Mouse (Mus musculus): ENCODE measurements around the gene Igf2r.

The Igf2r gene

GRCm38 (mm10) chr17:12721118-12721886, 48.2 kb downstream of the Igf2r start:
- DNase-seq (ENCODE audit: low spot score in 2 of 2), result no peak

GRCm38 (mm10) chr17:12718251-12718650, 51.2 kb downstream of the Igf2r start:
- no peak for DNase-seq (ENCODE audit: low spot score in 2 of 2)

DNA sequence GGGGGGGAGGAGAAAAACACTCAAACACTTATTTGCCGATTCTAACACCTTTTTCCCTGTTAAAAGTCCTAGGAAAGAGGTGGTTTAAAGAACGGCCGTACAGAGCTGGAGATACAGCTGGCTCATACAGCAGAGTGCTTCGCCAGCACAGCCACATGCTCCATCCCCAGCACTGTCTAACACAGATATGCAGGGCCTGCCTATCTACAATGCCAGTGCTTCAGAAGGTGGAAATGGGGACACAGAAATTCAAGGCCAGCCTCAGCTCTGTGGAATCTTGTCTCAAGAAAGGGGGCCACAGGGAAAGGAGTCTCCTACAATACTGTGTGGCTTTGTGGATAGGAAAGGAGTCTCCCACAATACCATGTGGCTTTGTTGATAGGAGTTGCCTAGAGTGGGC, 52.0 kb downstream of the Igf2r start:
- no peak for DNase-seq (ENCODE audit: low spot score in 2 of 2)

GRCm38 (mm10) chr17:12715032-12715431, 54.4 kb downstream of the Igf2r start:
- no peak for DNase-seq (ENCODE audit: low spot score in 2 of 2)

GRCm38 (mm10) chr17:12714080-12714561, 55.3 kb downstream of the Igf2r start:
- no peak for DNase-seq (ENCODE audit: low spot score in 2 of 2)

DNA sequence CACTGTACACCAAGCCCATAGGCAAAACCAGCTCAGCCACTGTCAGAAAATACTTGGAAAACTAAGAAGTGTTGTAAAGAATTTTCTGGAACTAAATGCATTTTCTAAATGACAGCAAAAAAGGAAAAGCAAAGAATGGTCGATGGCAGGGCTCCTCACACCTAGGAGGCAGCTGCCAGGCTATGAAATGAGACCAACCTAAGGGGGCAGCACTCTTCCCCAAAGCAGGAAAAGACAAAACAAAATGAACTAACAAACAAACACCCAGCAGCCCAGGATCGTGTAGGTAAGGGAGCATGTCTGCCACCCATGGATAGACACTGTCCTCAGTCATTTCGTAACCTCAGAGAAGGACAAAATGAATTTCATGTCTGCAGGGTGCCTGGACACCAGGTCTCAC, 56.5 kb downstream of the Igf2r start:
- DNase-seq (ENCODE audit: low spot score in 2 of 2), result no peak

DNA sequence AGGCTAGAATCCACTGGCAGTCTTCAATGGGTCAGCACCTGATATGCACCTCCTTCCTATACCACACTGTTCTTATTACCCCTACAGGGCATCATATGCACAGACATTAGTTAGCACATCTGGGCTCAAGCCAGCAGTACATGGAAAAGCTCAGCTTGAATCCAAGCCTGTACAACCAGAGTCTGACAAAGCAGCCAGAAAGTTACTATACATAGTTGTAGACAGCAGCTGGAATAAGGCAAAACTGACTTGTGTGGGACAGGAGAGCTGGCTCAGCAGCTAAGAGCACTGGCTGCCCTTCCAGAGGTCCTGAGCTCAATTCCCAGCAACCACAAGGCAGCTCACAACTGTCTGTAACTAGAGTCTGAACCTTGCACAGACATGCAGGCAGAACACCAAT, 57.3 kb downstream of the Igf2r start:
- no peak for DNase-seq (ENCODE audit: low spot score in 2 of 2)

DNA sequence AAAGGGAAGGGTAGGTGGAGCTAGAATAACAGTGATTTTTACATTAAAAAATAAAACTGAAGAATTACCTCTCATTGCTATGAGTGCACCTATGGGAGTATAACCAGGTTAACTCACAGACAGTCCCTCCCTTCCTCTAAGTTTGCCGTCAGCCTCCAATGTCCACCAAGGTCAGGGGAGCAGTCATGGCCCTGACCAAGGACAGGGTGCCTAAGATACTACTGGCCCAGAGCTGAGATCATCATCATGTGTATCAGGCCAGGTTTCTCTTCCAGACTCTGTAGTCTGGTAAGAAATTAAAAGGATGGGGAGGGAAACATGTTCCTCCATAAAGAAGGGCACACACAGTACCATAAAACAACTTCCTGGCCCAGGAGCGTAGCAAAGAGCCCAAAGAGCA, 58.5 kb downstream of the Igf2r start:
- DNase-seq (ENCODE audit: low spot score in 2 of 2), result no peak

DNA sequence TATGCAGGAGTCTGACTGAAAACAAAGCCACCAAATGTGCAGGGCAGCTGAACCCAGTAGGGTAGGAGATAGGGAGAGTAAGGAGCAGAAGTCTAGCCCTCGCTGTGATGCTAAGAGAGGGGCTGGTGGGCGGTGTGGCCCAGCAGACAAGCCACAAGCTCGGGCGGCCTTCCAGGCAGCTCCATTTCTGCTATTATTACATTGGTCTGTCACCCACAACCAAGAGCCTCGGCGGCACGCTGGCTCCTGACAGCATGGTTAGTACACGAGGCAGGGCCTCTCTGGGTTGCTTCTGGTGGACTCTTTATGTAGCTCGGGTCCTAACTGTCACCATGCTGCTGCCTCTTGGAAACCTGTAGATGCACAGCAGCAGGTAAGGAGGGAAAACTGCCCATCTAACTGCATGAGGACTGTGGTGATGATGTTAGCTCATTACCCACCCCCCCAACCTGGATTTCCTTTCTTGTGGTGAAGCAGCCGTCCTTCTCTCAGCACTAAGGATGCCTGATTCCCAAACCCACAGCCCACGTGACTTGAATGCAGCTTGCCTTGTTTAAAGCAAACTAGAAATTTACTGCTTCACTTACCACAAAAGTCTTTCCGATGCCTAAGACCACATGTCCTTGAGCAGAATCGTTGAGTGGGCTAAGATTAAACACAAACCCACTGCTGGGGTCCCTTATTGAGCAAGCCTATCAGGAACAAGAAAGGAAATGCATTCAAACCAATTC, 59.2 kb downstream of the Igf2r start:
- no peak for DNase-seq (ENCODE audit: low spot score in 2 of 2)

DNA sequence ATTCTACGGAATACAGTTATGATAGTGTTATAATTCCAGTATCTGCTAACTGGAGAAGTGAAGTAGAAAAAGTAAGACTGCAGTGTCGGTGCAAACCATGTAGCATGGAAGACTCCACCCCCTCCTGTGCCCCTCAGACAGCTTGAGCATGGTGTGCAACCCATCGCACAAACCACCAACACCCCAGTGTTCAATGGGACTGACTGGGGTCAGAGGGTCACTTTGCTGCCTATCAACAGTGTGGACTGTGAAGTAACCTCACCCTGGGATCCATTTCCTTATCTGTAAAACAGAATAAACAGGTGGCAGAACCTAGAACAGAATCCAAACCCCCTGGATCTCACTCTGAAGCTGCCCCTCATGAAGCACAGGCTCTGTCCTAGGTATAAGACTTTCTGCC, 61.1 kb downstream of the Igf2r start:
- DNase-seq (ENCODE audit: low spot score in 2 of 2), result no peak

- no peak for DNase-seq (ENCODE audit: low spot score in 2 of 2)
These were observed 62.8 kb downstream of the Igf2r start for GRCm38 (mm10) chr17:12706590-12707049.

- no peak for DNase-seq (ENCODE audit: low spot score in 2 of 2)
These were observed 66.6 kb downstream of the Igf2r start for GRCm38 (mm10) chr17:12702901-12703300.

DNA sequence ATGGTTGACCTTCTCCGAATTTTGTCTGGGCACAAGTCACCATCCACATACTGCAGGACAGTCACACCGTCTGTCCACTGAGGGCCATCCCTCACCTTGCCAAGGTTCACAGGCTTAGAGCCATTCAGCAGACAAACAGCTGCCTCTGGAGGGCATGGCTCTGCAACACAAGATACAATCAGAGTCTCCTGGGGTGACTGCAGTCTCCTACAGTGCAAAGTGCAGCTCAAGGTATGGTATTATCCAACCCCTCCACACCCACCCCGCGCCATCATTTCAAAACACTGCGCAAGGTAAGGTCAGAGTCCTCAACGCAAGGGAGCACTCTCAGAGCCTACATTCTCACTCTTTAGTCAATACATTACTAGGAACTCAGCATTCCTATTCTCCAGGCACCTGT, 69.1 kb downstream of the Igf2r start:
- DNase-seq (ENCODE audit: low spot score in 2 of 2), result no peak

DNA sequence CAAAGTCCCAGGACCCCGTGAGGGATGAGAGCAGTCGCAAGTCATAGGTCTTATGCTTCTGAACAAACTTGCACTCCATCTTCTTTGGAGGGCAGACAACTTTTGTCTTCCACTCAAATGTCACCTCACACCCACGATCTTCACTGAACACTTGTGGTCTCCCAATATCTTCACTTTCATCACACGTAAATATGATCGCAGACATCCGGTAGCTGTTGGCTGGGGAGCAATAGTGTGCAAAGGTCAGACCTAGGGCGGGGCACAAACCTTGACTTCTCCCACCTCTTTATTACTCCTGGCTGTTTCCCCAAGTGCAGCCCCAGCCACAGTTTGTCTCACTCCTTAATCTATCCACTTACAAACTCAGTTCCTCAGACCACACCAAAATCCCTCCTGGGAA, 77.6 kb downstream of the Igf2r start:
- peak; percentile 31 to 53 for DNase-seq (ENCODE audit: low spot score in 2 of 2)

- peak in 1 of 2 experiments; percentile 11 for DNase-seq (ENCODE audit: low spot score in 2 of 2)
These were observed 79.9 kb downstream of the Igf2r start for GRCm38 (mm10) chr17:12689537-12689936.

GRCm38 (mm10) chr17:12688427-12689110, 80.9 kb downstream of the Igf2r start:
- no peak for DNase-seq (ENCODE audit: low spot score in 2 of 2)

- DNase-seq (ENCODE audit: low spot score in 2 of 2), result no peak
These were observed 84.4 kb downstream of the Igf2r start for GRCm38 (mm10) chr17:12684928-12685624.

DNA sequence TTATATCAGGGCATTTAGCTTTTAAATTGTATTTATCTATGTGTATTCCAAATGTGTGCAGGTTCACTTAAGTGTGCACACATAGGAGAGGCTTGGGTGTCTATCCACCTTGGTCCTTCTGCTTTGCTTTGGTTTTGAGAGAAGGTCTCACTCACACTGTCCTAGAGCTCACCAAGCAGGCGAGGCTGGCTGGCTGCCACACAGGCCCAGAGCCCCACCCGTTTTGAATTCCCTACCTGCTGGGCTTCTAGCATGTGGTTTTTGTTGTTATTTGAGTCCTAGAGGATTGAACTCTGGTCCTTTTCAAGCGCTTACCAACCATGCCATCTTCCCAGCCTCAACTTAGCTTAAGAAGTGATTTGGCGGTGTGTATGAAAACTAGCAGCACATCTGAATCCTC, 85.1 kb downstream of the Igf2r start:
- DNase-seq (ENCODE audit: low spot score in 2 of 2), result no peak

DNA sequence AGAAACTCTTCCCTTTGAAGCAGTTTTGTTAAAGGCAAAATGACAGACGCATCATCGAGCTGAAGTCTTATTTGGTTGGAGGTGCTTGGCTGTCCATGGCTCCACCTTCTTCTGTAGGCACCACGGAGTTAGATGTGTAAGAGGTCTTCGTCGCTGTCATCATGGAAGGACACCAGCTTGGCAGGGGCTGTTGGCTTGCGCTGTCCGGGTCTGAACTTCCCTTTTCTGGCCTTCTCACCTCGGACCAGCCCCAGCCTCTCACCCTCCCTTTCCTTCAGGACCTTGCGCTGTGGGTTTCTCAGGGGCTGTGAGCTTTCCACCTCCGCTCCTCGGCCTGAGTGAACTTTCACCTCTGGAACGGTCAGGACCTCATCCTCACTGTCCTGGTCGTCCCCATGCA, 85.9 kb downstream of the Igf2r start:
- DNase-seq (ENCODE audit: low spot score in 2 of 2), result no peak

- DNase-seq (ENCODE audit: low spot score in 2 of 2), result no peak
These were observed 91.2 kb downstream of the Igf2r start for GRCm38 (mm10) chr17:12678261-12678660.

GRCm38 (mm10) chr17:12677139-12677538, 92.3 kb downstream of the Igf2r start:
- no peak for DNase-seq (ENCODE audit: low spot score in 2 of 2)

- no peak for DNase-seq (ENCODE audit: low spot score in 2 of 2)
These were observed 93.8 kb downstream of the Igf2r start, which contains the start of gene Slc22a1 for GRCm38 (mm10) chr17:12675646-12676045. Gene Slc22a1 (minus strand): TSS chr17:12675829.
